In genomic region chr15:103040601-103041000, GRCm38 (mm10) we compare ENCODE assay signal across 16 mouse cellular contexts. TPM values are rescaled to one million over a fixed set of nuclear protein-coding genes. Genes with fewer than 3 reads are reported as not detected.
DNase-seq lines count a peak whose midpoint lies in the region; ATAC-seq and TF ChIP-seq lines count a peak whose summit lies in the region.
"Had no signal": no experiment of that assay in that cellular context is flagged by ENCODE, and none has a peak within 500 bp of the region (broad histone marks: within the 10 kb centered on the region; RNA-seq: fewer than 3 reads in every experiment).

No protein-coding gene starts in this region.

- H3K27ac ChIP-seq in liver, embryonic 11.5 days (ENCODE audit: low read depth, low read length), result no peak overlapping the region
- no peak overlapping the region for H3K27ac ChIP-seq in liver, embryonic 12.5 days
- H3K27ac ChIP-seq in embryonic fibroblast, embryonic 13.5 days (ENCODE audit: insufficient read depth, low read length), result peak overlapping the region; percentile 63
- H3K27ac ChIP-seq in intestine, embryonic 14.5 days (ENCODE audit: low read depth), result peak overlapping the region; percentile 39
- peak overlapping the region; percentile 52 for H3K27ac ChIP-seq in neural tube, embryonic 14.5 days (ENCODE audit: low read depth, low read length)
- H3K27ac ChIP-seq: heart, embryonic 15.5 days; liver, embryonic 15.5 days; midbrain, embryonic 13.5 days had no signal

- H3K9me3 ChIP-seq in liver, embryonic 11.5 days (ENCODE audit: control insufficient read depth, low read length), result no peaks in the 10 kb centered on the region
- no peaks in the 10 kb centered on the region for H3K9me3 ChIP-seq in liver, embryonic 12.5 days (replicated peaks)
- no peaks in the 10 kb centered on the region for H3K9me3 ChIP-seq in intestine, embryonic 14.5 days (ENCODE audit: control insufficient read depth, low read length)
- H3K9me3 ChIP-seq in neural tube, embryonic 14.5 days (ENCODE audit: control insufficient read depth, low read length), result no peaks in the 10 kb centered on the region
- H3K9me3 ChIP-seq: heart, embryonic 15.5 days; liver, embryonic 15.5 days; midbrain, embryonic 13.5 days had no signal

- DNase-seq in liver, embryonic 11.5 days (ENCODE audit: low spot score), result no peak
- DNase-seq in intestine, embryonic 14.5 days (ENCODE audit: low spot score), result no peak
- no peak for DNase-seq in retina, embryonic 14.5 days (ENCODE audit: low spot score)
- DNase-seq in adrenal gland, postnatal 10 days, result no peak
- DNase-seq in natural killer cell, adult 2 months (ENCODE audit: low spot score in 2 of 2), result no peak
- DNase-seq: adrenal gland, postnatal 25 days; gastrocnemius, postnatal 14 days had no signal

- H3K9ac ChIP-seq in liver, embryonic 11.5 days (ENCODE audit: low read depth, low read length), result no peak overlapping the region
- no peak overlapping the region; the same call in 1 of the 2 replicates for H3K9ac ChIP-seq in liver, embryonic 12.5 days
- H3K9ac ChIP-seq in intestine, embryonic 14.5 days (ENCODE audit: low read length), result peak overlapping the region; percentile 22; the same call in 1 of the 2 replicates
- H3K9ac ChIP-seq in neural tube, embryonic 14.5 days (replicated peaks; ENCODE audit: low read depth, low read length), result peak overlapping the region; percentile 47
- H3K9ac ChIP-seq: heart, embryonic 15.5 days; liver, embryonic 15.5 days; midbrain, embryonic 13.5 days had no signal

- H3K4me2 ChIP-seq in liver, embryonic 11.5 days, result peak overlapping the region; percentile 23; the same call in 1 of the 2 replicates
- no peak overlapping the region for H3K4me2 ChIP-seq in liver, embryonic 12.5 days
- peak overlapping the region; percentile 35 for H3K4me2 ChIP-seq in intestine, embryonic 14.5 days (ENCODE audit: low read length)
- H3K4me2 ChIP-seq in neural tube, embryonic 14.5 days (ENCODE audit: low read depth, low read length), result peak overlapping the region; percentile 39; the same call in 1 of the 2 replicates
- H3K4me2 ChIP-seq: heart, embryonic 15.5 days; liver, embryonic 15.5 days; midbrain, embryonic 13.5 days had no signal

- no peak for TF ChIP-seq CTCF in embryonic fibroblast, embryonic 13.5 days (IDR thresholded peaks at IDR 0.05; ENCODE audit: borderline replicate concordance, insufficient read depth, low read length)

- no peaks in the 10 kb centered on the region for H3K36me3 ChIP-seq in liver, embryonic 11.5 days (ENCODE audit: control insufficient read depth, insufficient read depth, low read length)
- H3K36me3 ChIP-seq in liver, embryonic 12.5 days, result no peaks in the 10 kb centered on the region
- no peaks in the 10 kb centered on the region for H3K36me3 ChIP-seq in intestine, embryonic 14.5 days (ENCODE audit: control insufficient read depth, insufficient read depth, low read length)
- no peaks in the 10 kb centered on the region for H3K36me3 ChIP-seq in neural tube, embryonic 14.5 days (ENCODE audit: control insufficient read depth, insufficient read depth, low read length)
- H3K36me3 ChIP-seq: heart, embryonic 15.5 days; liver, embryonic 15.5 days; midbrain, embryonic 13.5 days had no signal

- no peak overlapping the region for H3K4me3 ChIP-seq in liver, embryonic 11.5 days (ENCODE audit: low read depth, low read length)
- no peak overlapping the region for H3K4me3 ChIP-seq in liver, embryonic 12.5 days
- H3K4me3 ChIP-seq in embryonic fibroblast, embryonic 13.5 days (ENCODE audit: insufficient read depth, low read length), result no peak overlapping the region
- no peak overlapping the region for H3K4me3 ChIP-seq in intestine, embryonic 14.5 days (ENCODE audit: low read depth, low read length)
- H3K4me3 ChIP-seq in neural tube, embryonic 14.5 days (ENCODE audit: low read depth, low read length), result no peak overlapping the region
- H3K4me3 ChIP-seq: heart, embryonic 15.5 days; liver, embryonic 15.5 days; midbrain, embryonic 13.5 days had no signal

- WGBS in liver, embryonic 11.5 days, result 17% methylated on average over 12 of the region's 12 CpGs
- 13% methylated on average over 12 of the region's 12 CpGs for WGBS in liver, embryonic 12.5 days (ENCODE audit: insufficient replicate concordance)
- 27% methylated on average over 12 of the region's 12 CpGs for WGBS in intestine, embryonic 14.5 days
- 4% methylated on average over 12 of the region's 12 CpGs for WGBS in neural tube, embryonic 14.5 days

- peaks cover 88% of the 10 kb centered on the region for H3K27me3 ChIP-seq in liver, embryonic 11.5 days (replicated peaks; ENCODE audit: control insufficient read depth, insufficient read depth, low read length)
- H3K27me3 ChIP-seq in liver, embryonic 12.5 days (replicated peaks), result peaks cover 95% of the 10 kb centered on the region
- peaks cover 34% of the 10 kb centered on the region for H3K27me3 ChIP-seq in intestine, embryonic 14.5 days (replicated peaks; ENCODE audit: control insufficient read depth, insufficient read depth, low read length)
- no peaks in the 10 kb centered on the region for H3K27me3 ChIP-seq in neural tube, embryonic 14.5 days (ENCODE audit: control insufficient read depth, insufficient read depth, low read length)
- H3K27me3 ChIP-seq: CH12.LX had no signal

- 0 out of 2 replicates have a peak, but pooled peaks cover 2% of the 10 kb centered on the region for H3K4me1 ChIP-seq in liver, embryonic 11.5 days (replicated peaks; ENCODE audit: control insufficient read depth, insufficient read depth, low read length)
- no peaks in the 10 kb centered on the region for H3K4me1 ChIP-seq in liver, embryonic 12.5 days
- peaks cover 2% of the 10 kb centered on the region; the same call in 1 of the 2 replicates for H3K4me1 ChIP-seq in embryonic fibroblast, embryonic 13.5 days (ENCODE audit: control insufficient read depth, insufficient read depth, low read length)
- peaks cover 33% of the 10 kb centered on the region for H3K4me1 ChIP-seq in intestine, embryonic 14.5 days (replicated peaks; ENCODE audit: control insufficient read depth, insufficient read depth, low read length)
- H3K4me1 ChIP-seq in neural tube, embryonic 14.5 days (ENCODE audit: control insufficient read depth, insufficient read depth, low read length), result peaks cover 42% of the 10 kb centered on the region
- H3K4me1 ChIP-seq: heart, embryonic 15.5 days; liver, embryonic 15.5 days; midbrain, embryonic 13.5 days had no signal

- TF ChIP-seq POLR2A in embryonic fibroblast, embryonic 13.5 days (IDR thresholded peaks at IDR 0.05; ENCODE audit: low read depth, low read length), result no peak

- no peak for ATAC-seq in liver, embryonic 11.5 days (replicated peaks; ENCODE audit: low FRiP score)
- no peak for ATAC-seq in liver, embryonic 12.5 days
- no peak for ATAC-seq in intestine, embryonic 14.5 days (replicated peaks; ENCODE audit: low FRiP score, low TSS enrichment, low read depth)
- ATAC-seq in neural tube, embryonic 14.5 days (ENCODE audit: low read depth), result no peak
- ATAC-seq: midbrain, embryonic 13.5 days had no signal

RNA-seq across cellular contexts. Expression of gene Hoxc4, which starts 21.9 kb away (rescaled TPM):
- polyA plus RNA-seq in liver, embryonic 11.5 days (2014; fragmentation: Nextera tagmentation; extraction: Ambion mirVana), result 5.9 and 6.2 TPM in 2 replicates
- 1.3 and 1.9 TPM in 2 replicates for polyA plus RNA-seq in liver, embryonic 12.5 days (2016; fragmentation: Nextera tagmentation; extraction: Ambion mirVana)
- polyA plus RNA-seq in embryonic fibroblast, embryonic 13.5 days (2011; ENCODE audit: insufficient read length, low read depth, missing spikeins), result 12.5 and 12.6 TPM in 2 replicates
- polyA plus RNA-seq in intestine, embryonic 14.5 days (2014; fragmentation: Nextera tagmentation; extraction: Ambion mirVana), result 14.6 and 15.6 TPM in 2 replicates
- 19.0 and 24.0 TPM in 2 replicates for polyA plus RNA-seq in neural tube, embryonic 14.5 days (2014; fragmentation: Nextera tagmentation; extraction: Ambion mirVana)
- total RNA-seq in adrenal gland, postnatal 10 days (2021), result 1 to 10 TPM; 6.1 to 9.2 TPM
- total RNA-seq: common myeloid progenitor, adult 5-6 weeks; left cerebral cortex, adult 8-10 months had no signal

RNA-seq across cellular contexts. Expression of gene Hoxc6, which starts 42.5 kb away (rescaled TPM):
- polyA plus RNA-seq in liver, embryonic 11.5 days (2014; fragmentation: Nextera tagmentation; extraction: Ambion mirVana), result 1.3 and 1.5 TPM in 2 replicates
- 0.17 and 0.19 TPM in 2 replicates for polyA plus RNA-seq in liver, embryonic 12.5 days (2016; fragmentation: Nextera tagmentation; extraction: Ambion mirVana)
- polyA plus RNA-seq in embryonic fibroblast, embryonic 13.5 days (2011; ENCODE audit: insufficient read length, low read depth, missing spikeins), result 42.6 and 61.8 TPM in 2 replicates
- polyA plus RNA-seq in intestine, embryonic 14.5 days (2014; fragmentation: Nextera tagmentation; extraction: Ambion mirVana), result 6.1 and 9.6 TPM in 2 replicates
- polyA plus RNA-seq in neural tube, embryonic 14.5 days (2014; fragmentation: Nextera tagmentation; extraction: Ambion mirVana), result 23.0 and 38.7 TPM in 2 replicates
- total RNA-seq in adrenal gland, postnatal 10 days (2021), result 10 to 100 TPM; 25.1 to 35.7 TPM
- total RNA-seq: common myeloid progenitor, adult 5-6 weeks; left cerebral cortex, adult 8-10 months had no signal
- polyA plus RNA-seq: midbrain, embryonic 13.5 days had no signal

RNA-seq across cellular contexts. Expression of gene Hoxc8, which starts 50.2 kb away (rescaled TPM):
- 1.3 and 1.9 TPM in 2 replicates for polyA plus RNA-seq in liver, embryonic 11.5 days (2014; fragmentation: Nextera tagmentation; extraction: Ambion mirVana)
- 0.08 and 0.22 TPM in 2 replicates for polyA plus RNA-seq in liver, embryonic 12.5 days (2016; fragmentation: Nextera tagmentation; extraction: Ambion mirVana)
- polyA plus RNA-seq in embryonic fibroblast, embryonic 13.5 days (2011; ENCODE audit: insufficient read length, low read depth, missing spikeins), result 28.5 and 45.5 TPM in 2 replicates
- 9.5 and 11.9 TPM in 2 replicates for polyA plus RNA-seq in intestine, embryonic 14.5 days (2014; fragmentation: Nextera tagmentation; extraction: Ambion mirVana)
- polyA plus RNA-seq in neural tube, embryonic 14.5 days (2014; fragmentation: Nextera tagmentation; extraction: Ambion mirVana), result 50.1 and 136 TPM in 2 replicates
- 10 to 100 TPM; 17.0 to 21.0 TPM for total RNA-seq in adrenal gland, postnatal 10 days (2021)
- total RNA-seq: CH12.LX; common myeloid progenitor, adult 5-6 weeks; left cerebral cortex, adult 8-10 months had no signal
- polyA plus RNA-seq: heart, embryonic 15.5 days; midbrain, embryonic 13.5 days had no signal

Comparison
In these comparisons a context has a peak if more than half of its experiments do, and no peak if none do; other contexts are left out.
1. H3K27ac ChIP-seq: peak in embryonic fibroblast, embryonic 13.5 days (single experiment), intestine, embryonic 14.5 days (single experiment) and neural tube, embryonic 14.5 days (single experiment); none in liver, embryonic 11.5 days (single experiment) and liver, embryonic 12.5 days (single experiment).
2. H3K9ac ChIP-seq: peak in intestine, embryonic 14.5 days (single experiment) and neural tube, embryonic 14.5 days (single experiment); none in liver, embryonic 11.5 days (single experiment) and liver, embryonic 12.5 days (single experiment).